Mouse (Mus musculus): ENCODE results near the gene Lin28b.
"Not testable (repeated sequence)": the region's sequence is repeated elsewhere in the genome, so short reads cannot be mapped to it uniquely, and the experiment has no call there.

The Lin28b gene

DNA sequence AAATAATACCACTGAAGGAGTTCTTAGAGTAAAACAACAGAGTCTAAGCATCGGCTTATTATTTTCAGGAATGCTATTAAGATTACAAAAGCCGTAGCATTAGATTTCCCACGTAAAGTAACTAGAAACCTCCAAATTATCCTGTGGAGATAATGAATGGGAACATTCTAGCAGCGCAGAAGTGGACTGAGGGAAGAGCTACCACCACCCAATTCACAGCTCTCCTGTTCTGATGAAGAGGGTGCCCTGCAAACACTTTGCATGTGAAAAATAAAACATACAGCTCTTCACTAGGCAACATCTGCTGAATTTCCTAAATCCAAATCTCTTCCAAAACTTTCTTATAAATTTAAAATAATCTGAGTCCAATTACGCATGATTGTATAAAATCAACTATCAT lies 74.1 kb downstream of the Lin28b start:
- no peak for DNase-seq (ENCODE audit: extremely low read depth, insufficient read length, low spot score)

DNA sequence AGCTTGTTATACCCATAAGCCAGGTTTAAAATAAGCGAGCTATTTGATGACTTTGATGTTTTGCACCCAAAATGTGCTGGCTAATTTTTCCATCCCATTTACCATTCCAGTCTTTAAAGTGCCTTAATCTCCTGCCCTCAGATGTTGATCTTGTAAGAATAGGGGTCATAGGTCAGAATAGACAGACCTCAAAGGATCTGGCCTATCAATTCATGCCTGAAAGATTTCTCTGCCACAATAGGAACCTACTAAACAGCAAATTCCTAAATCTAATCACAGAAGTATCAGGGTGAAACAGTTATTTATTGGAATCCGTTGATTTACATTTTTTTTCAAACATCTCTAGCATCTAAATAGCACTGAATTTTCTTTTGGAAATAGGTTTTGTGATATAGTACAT lies 74.5 kb downstream of the Lin28b start:
- DNase-seq (ENCODE audit: extremely low read depth, insufficient read length, low spot score) = no peak

DNA sequence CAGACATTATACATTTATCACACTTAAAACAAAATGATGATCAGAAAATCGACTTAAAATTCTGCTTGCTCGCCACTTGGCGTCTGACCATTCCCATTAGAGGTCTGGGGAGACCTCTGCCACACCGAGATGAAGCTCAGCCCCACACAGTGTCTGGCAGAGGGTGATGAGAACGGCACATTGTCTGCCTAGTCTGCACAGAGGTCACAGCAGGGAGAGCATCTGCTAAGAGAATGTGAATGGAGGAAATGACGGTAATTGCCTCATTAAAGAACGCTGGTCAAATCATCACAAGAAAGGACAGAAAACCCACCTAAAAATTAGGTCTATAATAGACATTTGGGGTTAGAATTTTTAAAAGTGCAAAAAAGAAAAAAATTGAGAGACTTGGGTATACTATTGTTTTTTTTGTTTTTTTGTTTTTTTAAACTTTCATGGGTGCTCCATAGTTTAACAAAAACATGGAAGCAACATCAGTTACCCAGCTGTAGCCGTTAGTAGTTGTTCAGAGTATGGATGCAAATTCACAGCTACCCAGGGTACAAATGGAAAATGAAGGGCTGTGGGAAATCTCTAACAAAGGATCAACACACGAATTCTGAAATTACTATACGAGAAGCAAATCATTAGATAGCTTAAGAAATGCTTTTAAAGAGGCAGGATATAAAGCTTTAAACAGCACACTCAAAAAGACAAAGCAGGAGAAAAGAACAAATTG lies 75.4 kb downstream of the Lin28b start:
- no peak for DNase-seq (ENCODE audit: extremely low read depth, insufficient read length, low spot score)

DNA sequence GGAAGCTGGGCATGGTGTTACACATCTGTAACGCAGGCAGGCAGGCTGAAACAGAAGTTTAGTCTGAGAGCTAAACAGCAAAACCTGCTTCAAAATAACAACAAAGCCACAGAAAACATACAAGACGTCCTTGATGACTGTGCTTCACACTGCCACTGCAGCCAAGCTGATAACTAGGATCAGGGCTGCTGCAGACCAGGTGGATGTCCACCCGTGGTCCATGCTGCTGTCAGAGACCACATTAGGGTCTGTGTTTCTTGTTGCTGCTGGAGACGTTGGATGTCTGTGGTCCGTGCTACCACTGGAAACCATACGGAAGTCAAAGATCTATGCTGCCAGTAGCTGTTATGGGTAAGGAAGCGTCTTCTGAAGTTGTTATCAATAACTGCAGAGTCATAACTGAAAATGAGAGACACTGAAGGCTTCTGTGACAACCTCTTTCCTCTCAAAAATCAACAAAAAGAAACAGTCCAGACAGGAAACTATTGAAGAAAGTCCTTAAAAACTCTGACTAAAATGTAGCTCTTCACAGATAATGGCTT lies 86.4 kb downstream of the Lin28b start:
- no peak for DNase-seq (ENCODE audit: extremely low read depth, insufficient read length, low spot score)

DNA sequence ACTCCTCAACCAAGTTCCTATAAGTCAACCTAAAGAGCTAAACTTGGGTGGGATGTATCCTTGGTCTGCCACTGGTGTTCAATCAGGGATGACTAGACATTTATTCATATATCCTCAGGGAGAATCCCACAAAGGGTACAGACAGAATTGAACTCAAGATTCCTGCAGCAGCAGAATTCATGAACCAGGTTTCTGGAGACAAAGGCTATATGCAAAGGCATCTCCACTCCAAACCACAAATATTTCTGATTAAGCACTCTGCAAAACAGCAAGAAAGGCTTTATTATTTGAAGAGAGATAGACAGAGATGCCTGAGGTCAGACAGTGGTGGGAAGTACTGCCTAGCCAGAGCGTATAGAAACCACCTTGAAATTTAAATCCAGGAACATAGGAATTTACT lies 88.0 kb downstream of the Lin28b start:
- no peak for DNase-seq (ENCODE audit: extremely low read depth, insufficient read length, low spot score)

DNA sequence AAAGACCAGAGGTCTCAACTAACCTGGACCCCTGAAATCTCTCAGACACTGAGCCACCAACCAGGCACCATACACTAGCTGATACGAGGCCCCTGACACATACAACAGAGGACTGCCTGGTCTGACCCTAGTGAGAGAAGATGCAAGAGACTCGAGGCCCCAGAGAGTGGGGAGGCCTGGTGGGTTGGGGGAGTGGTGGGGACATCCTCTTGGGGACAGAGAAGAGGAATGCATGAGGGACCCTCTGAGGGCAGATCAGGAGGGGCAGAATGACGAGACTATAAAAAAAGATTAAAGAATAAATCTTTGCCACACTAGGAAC lies 103.6 kb downstream of the Lin28b start:
- DNase-seq (ENCODE audit: extremely low read depth, insufficient read length, low spot score) = no peak

DNA sequence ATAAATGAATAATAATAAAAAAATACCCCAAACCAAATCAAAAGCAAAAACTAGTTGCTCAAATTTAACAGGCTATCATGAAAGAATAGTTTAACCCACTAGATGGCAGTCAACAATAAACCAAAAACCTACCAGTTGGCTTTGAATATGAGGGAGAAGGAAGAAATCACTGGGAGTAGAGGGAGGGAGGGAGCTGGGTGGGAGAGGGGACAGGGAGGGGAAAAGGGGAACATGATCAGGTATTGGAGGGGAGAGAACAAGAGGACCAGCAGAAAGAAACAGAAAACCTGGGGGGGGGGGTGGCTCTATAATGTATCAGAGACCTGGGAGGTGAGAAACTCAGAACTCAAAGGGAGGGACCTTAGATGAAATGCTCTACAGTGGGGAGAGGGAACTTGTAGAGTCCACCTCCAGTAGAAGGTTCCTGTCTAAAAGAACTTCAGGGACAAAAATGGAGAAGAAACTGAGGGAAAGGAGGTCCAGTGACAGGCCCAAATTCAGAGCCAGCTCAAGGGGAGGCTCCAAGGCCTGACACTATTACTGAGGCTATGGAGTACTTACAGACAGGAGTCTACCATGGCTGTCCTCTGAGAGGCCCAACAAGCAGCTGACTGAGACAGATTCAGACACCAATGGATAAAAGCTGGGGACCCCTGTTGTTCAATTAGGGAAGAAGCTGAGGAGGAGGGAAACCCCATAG lies 104.1 kb downstream of the Lin28b start:
- no peak for DNase-seq (ENCODE audit: extremely low read depth, insufficient read length, low spot score)

DNA sequence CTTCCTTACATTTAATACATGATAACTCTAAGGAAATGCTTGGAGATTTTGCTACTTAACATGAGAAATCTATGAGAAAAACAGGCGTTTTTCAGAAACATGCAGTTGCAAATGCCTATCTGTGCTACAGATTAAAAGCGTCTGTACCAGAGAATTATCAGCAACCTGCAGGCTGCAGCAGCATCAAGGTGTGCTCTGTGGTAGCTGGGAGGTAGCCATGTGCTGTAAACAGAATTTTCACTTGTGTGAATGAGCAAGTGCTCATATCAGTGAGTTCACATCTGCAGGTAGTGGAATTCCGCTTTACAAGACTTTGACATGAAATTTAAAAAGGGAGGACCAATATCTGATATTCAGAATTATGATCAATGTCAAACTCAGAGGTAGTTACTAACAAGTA lies 107.9 kb downstream of the Lin28b start:
- DNase-seq (ENCODE audit: extremely low read depth, insufficient read length, low spot score) = no peak

DNA sequence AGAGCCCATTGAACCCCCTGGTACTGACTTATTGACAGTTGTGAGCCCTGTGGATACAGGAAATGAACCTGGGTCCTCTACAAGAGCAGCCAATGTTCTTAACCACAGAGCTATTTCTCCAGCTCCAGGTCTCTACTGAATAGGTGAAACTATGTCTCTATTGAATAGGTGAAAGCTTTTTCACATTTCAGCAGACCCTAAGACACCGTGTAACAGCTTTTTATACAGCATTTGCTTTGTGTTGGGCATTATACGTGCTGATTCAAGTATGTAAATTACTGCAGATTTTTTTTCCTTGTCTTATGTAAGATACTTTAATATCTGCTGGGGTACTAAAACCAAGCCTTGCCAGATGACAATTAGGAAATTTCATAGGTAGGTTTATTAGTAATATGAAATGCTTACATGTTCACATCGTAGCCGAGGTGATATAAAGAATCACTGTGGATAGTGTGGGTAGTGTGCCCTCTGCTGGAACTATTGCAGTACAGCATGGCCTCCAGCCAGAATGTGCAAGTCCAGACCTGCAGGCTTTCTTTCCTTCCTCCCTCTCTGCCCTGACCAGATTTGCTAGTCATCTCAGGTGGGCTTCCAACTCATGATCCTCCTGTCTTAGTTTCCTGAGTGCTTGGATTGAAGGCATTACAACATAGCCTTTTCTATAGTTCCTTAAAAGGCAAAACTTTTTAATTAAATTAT lies 113.1 kb downstream of the Lin28b start:
- no peak for DNase-seq (ENCODE audit: extremely low read depth, insufficient read length, low spot score)

DNA sequence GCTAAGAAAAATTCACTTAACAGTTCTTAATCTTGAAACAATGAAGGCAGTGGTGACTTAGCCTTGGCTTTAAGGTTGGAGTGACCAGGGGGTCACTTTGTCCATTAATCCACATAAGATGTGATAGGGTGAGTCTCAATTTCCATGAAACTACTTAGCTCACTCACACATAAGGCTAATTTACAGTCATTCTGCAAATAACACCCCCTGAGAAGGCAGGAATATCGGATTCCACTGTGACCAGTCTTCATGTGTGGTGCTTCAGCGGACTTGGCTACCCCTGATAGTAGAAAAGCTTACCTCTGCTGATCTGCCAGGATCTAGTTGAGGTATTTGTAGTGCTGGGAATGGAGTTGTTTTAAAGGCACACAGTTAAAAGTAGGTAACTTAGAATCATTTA lies 115.7 kb downstream of the Lin28b start:
- no peak for DNase-seq (ENCODE audit: extremely low read depth, insufficient read length, low spot score)

DNA sequence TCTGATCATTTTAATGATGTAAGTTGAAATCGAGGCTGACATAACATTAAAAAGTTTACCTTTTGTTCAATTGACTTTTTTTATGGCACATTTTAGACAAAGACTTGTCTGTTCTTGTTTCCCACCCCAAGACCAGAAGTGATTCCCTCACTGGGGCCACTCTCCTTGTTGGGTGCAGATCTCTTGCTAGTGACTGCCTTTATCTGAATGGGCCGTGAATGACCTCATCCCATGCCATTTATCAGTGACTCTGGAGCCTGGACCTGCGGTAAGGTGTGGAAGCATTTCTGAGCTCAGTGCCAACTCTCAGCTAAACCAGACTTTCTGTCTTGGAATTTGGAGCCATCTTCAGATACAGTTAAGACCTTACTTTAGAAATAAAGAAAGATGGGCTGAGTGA lies 116.6 kb downstream of the Lin28b start:
- DNase-seq (ENCODE audit: extremely low read depth, insufficient read length, low spot score) = no peak

DNA sequence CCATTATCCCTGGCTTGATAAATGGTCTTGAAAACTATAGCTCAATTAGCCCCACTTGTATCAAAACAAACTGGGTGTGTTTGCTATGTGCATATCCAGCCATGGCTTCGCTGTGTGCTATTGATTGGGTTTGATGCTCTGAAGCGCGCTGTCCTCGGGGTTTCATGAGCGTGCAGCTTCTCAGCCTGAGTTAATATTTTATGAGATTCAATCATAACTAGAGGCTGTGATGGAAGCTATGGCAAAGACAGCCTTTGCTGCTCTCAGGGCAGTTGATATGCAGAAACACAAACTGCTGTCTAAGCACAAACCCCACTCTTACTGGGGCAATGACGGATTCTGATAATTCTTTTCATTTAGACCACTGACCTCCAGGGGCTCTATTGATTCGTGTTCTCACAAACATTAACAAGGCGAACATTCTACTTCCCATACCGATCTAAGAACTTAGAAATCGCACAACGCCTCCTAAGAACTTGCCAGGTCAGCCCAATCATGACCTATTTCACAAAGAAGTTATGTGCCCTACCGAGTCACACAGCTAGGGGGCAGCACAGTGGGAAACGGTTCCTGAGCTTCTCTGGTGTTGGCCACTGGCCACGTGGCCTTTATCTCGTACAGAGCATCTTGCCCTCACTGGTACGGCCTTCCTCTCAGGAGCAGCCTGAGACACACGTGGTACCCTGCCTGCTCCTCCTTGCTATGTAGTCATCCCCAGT lies 119.0 kb downstream of the Lin28b start:
- no peak for DNase-seq (ENCODE audit: extremely low read depth, insufficient read length, low spot score)

DNA sequence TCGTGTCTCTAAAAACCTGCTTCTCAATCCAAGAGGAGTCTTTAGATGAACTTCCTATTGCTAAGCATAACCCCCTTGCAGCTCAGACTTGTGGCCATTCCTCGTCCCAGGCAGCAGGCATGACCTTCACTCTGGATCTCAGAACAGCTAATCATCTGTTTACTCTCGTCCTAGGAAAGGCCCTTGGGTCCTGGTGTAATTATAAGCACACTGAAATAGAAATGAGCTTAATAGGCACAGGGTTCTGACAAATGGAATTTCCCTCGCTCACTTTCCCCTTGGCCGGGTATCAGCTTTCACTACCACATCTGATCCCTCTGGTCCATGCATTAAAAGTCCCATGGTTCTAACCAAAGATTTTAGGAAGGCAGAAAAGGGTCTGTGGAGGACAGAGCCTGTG lies 122.8 kb downstream of the Lin28b start:
- no peak for DNase-seq (ENCODE audit: extremely low read depth, insufficient read length, low spot score)

DNA sequence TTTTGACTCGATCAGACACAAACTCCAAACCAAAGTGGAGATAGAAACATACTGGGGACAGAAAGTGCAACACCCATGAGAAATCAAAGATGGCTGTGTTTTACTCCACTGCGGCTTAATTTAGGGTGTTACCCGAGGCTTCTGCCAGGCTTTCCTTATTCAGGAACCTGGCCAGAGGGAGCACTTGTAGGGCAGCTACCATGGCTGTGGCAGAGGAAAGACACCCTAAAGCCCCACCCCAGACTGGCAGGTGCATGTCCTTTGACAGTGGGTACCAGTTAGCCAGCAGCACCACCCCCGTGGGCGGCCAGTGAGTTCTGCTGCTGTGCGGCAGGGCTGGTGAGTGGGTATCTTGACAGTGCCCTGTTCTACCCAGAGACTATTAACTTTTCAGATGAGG lies 130.1 kb downstream of the Lin28b start:
- DNase-seq (ENCODE audit: extremely low read depth, insufficient read length, low spot score) = no peak

DNA sequence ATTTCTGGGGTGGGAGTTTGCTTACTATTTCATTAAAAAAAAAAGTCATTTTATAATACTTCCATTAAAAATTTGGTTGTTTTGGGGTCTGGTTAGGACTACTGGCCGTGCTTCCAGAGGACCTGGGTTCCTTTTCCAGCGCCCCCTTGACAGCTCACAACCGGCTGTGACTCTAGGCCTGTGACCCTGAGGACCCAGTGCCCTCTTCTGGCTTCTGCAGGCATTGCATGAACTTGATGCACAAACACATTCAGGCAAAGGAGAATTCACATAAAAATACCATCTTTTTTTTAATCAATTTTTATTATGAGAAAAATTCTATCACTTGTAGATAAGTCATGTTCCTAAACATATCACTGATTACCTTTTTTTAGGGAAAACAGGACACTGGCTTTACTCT lies 138.1 kb downstream of the Lin28b start:
- DNase-seq (ENCODE audit: extremely low read depth, insufficient read length, low spot score) = not testable (repeated sequence)

DNA sequence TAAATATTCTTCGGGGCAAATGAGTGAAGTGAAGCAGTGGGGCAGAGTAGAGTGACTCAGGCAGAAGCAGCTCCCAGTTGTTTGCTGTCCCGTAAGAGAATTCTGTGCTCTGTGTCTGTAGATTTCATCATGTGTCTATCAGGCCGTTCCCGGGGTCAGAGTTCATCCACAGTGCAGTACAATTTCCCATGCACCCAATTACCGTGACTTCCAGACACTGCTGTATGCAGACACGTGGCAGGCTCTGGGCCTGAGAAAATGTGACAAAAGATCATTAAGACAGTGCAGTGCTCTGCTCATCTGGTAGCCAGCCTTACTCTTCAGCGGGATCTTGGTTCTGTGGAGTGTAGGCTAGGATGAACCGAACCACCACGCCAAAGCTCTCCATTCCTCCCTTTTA lies 141.0 kb downstream of the Lin28b start:
- DNase-seq (ENCODE audit: extremely low read depth, insufficient read length, low spot score) = no peak

DNA sequence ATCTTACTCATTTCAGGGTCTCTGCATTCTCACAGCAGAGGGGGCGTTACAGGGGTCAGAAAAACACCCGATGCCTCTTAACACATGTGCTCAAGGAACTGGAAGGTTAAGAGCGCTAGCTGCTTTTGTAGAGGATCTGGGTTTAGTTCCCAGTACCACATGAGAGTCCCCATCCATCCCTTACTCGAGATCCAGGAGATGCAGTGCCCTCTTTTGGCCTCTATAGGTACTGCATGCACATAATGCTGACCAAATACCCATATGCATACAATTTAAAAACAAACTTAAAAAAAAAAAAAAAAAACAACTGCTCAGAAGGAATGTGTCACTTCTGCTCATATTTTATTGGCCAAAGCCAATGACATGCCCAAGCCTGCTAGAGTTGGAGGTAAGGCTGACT lies 141.8 kb downstream of the Lin28b start:
- DNase-seq (ENCODE audit: extremely low read depth, insufficient read length, low spot score) = no peak

DNA sequence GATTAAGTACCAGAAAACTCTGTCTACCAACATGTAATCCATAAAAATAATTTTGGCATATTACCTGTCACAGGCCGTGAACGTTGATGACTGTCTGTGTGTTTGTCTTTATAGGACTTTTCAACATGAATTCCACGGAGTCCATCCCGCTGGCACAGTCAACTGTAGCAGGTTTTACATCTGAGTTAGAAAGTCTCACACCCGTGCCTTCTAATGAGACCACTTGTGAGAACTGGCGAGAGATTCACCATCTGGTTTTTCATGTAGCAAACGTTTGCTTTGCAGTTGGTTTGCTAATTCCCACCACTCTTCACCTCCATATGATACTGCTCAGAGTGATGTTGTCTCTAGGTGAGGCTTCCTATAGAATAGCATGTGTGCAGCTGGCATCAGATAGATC lies 147.1 kb downstream of the Lin28b start:
- no peak for DNase-seq (ENCODE audit: extremely low read depth, insufficient read length, low spot score)

DNA sequence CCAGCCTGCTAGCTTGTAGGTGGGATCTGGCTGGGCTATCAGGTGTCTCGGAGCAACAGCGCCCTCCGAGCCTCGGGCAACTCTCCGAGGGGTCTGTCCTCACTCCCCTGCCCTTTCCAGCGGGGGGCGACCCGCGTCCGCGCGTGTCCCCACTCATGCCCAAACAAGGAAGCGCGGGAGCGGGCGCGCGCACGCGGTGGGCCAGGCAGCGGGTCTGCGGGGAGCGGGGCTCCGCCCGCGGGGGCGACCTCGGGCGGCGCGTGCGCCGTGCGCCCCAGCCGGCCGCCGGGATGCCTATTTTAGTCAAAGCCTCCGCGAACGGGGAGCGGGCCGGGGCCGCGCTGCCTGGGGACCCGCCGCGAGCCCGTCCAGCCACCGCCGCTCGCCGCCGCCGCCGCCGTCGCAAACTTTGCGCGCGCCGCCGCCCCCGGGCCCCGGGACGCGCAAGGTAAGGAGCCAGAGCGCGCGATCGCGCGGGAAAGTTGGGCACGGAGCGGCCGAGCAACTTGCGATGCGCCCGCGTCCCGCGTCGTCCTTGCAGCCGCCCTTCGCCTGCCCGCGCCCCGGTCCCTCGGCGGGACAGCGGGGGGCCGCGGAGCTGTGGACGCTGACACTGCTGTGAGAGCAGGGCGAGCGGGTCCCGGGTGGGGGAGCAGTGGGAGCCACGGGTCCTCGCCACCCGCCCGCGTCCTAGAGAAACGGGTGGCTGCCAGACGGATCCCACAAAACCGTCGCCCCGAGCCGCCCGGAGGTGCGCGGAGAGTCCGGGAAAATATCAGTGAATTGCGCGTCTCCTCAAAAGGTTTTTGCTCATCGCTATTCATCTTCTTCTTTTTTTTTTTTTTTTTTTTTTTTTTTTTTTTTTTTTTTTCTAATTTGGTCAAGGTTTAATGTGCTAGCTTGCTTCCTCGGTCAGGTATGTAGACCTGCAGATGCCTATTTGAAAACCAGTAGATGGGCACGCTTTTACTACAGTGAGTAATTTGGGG lies 150.5 kb downstream of the Lin28b start, which contains the start of gene Bves:
TSS of gene Bves (plus strand) at position 339 of the 989 bp plus-strand sequence.
- DNase-seq (ENCODE audit: extremely low read depth, insufficient read length, low spot score) = no peak

DNA sequence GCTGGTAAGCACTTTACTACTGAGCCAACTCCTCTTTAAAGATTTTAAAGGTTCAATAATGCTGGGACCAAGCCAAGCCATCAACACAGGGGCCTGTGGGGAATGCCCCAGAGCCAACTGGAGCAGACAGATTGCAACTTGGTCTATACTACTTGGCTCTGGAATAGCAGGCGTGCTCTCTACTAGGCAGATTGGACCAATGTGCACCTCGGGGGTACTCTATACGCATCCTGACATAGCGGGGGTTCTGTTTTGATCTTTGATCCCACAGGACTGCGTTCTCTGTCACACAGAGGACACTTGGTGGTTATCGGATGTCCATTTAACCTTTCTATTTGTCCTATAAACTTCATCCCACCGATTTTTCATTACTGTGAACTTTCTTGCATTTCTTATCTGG lies 151.3 kb downstream of the Lin28b start:
- DNase-seq (ENCODE audit: extremely low read depth, insufficient read length, low spot score) = no peak
